Mouse (Mus musculus): ENCODE results near the gene Slc5a8.

- TF ChIP-seq CTCF (IDR thresholded peaks at IDR 0.05; ENCODE audit: insufficient read depth, low read depth, low read length) (no peak), POLR2A (IDR thresholded peaks at IDR 0.05; ENCODE audit: insufficient read depth, low read depth, low read length) (no peak)
Observed at GRCm38 (mm10) chr10:88888376-88888775, 2.6 kb downstream of the Slc5a8 start.
